Mouse (Mus musculus) midbrain, postnatal 0 days (tissue): Measurements from ENCODE around the gene Thsd4. TPM values are rescaled to one million over a fixed set of nuclear protein-coding genes. Genes with fewer than 3 reads are reported as not detected.

Experiments used
- ATAC-seq: fragments of 200-750 bp; cut with Nextera tagmentation; 2 replicates; pipeline ENCODE4 v1.8.0; 2017; ENCODE audit warnings: moderate number of reproducible peaks, mild to moderate bottlenecking, moderate TSS enrichment, moderate library complexity; ENCODE audit not compliant: low FRiP score
- DNase-seq: peaks from one replicate; pipeline ENCODE4 v3.0.0-alpha.2; 2015; ENCODE audit warnings: low spot score
- H3K27ac ChIP-seq: fragments of 300-500 bp; sonication (generic); 2 replicates; pipeline ENCODE4 v1.5.1; 2014; ENCODE audit warnings: low read depth, mild to moderate bottlenecking, low read length, mixed read lengths
- H3K27me3 ChIP-seq: fragments of 300-500 bp; sonication (generic); 2 replicates; pipeline ENCODE4 v1.6.1; 2014; ENCODE audit warnings: low read length, control low read depth, mixed read lengths; ENCODE audit not compliant: insufficient read depth
- H3K36me3 ChIP-seq: fragments of 300-500 bp; sonication (generic); 2 replicates; pipeline ENCODE4 v1.6.1; 2014; ENCODE audit warnings: low read length, control low read depth, mixed read lengths; ENCODE audit not compliant: insufficient read depth
- H3K4me1 ChIP-seq: fragments of 300-500 bp; sonication (generic); 2 replicates; pipeline ENCODE4 v1.6.1; 2014; ENCODE audit warnings: mild to moderate bottlenecking, control low read depth, antibody characterized with exemption, low read length, mixed read lengths; ENCODE audit not compliant: insufficient read depth
- H3K4me2 ChIP-seq: fragments of 300-500 bp; sonication (generic); 2 replicates; pipeline ENCODE4 v1.6.1; 2014; ENCODE audit warnings: low read depth, mild to moderate bottlenecking, low read length, mixed read lengths; ENCODE audit not compliant: poor library complexity, severe bottlenecking
- H3K4me3 ChIP-seq: fragments of 300-500 bp; sonication (generic); 2 replicates; pipeline ENCODE4 v1.5.1; 2014; ENCODE audit warnings: low read depth, mild to moderate bottlenecking, low read length, moderate library complexity
- H3K9ac ChIP-seq: fragments of 300-500 bp; sonication (generic); replicated peaks from 2 replicates; pipeline ENCODE4 v1.6.1; 2014; ENCODE audit warnings: mild to moderate bottlenecking, low read length, moderate library complexity, mixed read lengths; ENCODE audit not compliant: poor library complexity, severe bottlenecking
- H3K9me3 ChIP-seq: fragments of 300-500 bp; sonication (generic); 2 replicates; pipeline ENCODE4 v1.6.1; 2016; ENCODE audit warnings: low read length, control low read depth
- CTCF ChIP-seq: IDR thresholded peaks from 2 replicates; pipeline ENCODE4 v1.5.1; 2016; ENCODE audit warnings: antibody characterized with exemption, mild to moderate bottlenecking
- WGBS: fragments of 180-500 bp; shearing (Covaris S2); extraction: QIAGEN DNeasy Blood & Tissue Kit; methylation state at CpG from one replicate; pipeline ENCODE4 v1.1.7; 2014; 5-methylcytosine and 5-hydroxymethylcytosine counted together
- polyA plus RNA-seq: library from polyadenylated mRNA; unstranded; fragments of >200 nt; fragmentation: Nextera tagmentation; extraction: Ambion mirVana; gene quantifications from 2 replicates; pipeline ENCODE4 v1.2.1, GENCODE M21; 2015
- total RNA-seq: library from RNA; depleted of rRNA; stranded (reverse); fragments of >200 nt; gene quantifications from 2 replicates; pipeline ENCODE4 v1.2.3, GENCODE M21; 2014

Thsd4 gene
- total and polyA plus RNA-seq, 2 experiments from 2014 or later: 4.8 to 23.6 TPM

GRCm38 (mm10) chr9:60151897-60152627 lies 369.8 kb downstream of the Thsd4 start:
- 92% methylated on average over 11 of the region's 11 CpGs for WGBS

DNA sequence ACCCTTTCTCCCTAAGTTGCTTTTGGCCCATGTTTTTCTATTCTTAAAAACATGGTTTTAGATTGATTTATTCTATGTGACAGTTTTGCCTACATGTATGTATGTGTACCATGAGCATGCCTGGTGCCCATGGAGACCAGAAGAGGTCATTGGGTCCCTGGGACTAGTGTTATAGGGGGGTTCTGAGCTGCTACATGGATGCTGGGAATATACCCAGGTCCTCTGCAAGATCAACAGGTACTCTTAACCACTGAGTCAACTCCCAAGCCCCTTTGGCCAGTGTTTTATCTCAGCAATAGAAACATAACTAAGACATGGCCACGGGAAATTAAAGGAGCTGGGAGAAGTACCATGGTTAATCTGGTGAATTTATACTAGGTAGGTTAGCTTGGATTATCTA lies 371.3 kb downstream of the Thsd4 start:
- Histone ChIP-seq H3K9ac (no peak overlapping the region), H3K4me1 (peaks cover 4% of the 10 kb centered on the region; the same call in 1 of the 2 replicates), H3K4me2 (no peak overlapping the region), H3K9me3 (no peaks in the 10 kb centered on the region), H3K27ac (no peak overlapping the region), H3K27me3 (no peaks in the 10 kb centered on the region), H3K4me3 (no peak overlapping the region), H3K36me3 (no peaks in the 10 kb centered on the region)
- WGBS: 89% methylated on average over 1 of the region's 1 CpGs
- ATAC-seq (no peak), DNase-seq (no peak)
- TF ChIP-seq CTCF: no peak

More at GRCm38 (mm10) chr9:60151897-60152627, 369.8 kb downstream of the Thsd4 start:
- DNase-seq (no peak), ATAC-seq (no peak)
- Histone ChIP-seq H3K4me2 (no peak overlapping the region), H3K4me1 (peaks cover 4% of the 10 kb centered on the region; the same call in 1 of the 2 replicates), H3K9ac (no peak overlapping the region), H3K9me3 (no peaks in the 10 kb centered on the region), H3K36me3 (no peaks in the 10 kb centered on the region), H3K27ac (no peak overlapping the region), H3K4me3 (no peak overlapping the region), H3K27me3 (no peaks in the 10 kb centered on the region)
- no peak for TF ChIP-seq CTCF

DNA sequence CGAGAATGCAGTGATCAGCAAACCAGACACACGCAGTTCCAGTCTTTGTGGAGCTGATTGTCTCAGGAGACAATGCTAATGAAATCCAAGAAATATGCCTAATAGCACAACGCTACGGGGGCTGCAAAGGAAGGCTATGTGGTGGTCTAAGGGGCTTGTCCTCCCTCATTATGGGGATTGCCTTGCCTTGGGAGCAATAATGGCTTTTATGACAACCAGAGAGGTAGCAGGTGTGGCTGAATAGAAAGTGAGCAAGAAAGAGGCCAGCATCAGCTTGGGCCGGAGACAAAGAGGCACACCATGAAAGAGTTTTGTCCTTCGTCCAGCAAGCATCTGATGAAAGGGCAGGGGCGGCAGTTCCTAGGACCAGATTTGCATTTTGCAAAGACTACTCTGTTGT lies 372.9 kb downstream of the Thsd4 start:
- no peaks in the 10 kb centered on the region for H3K27me3 ChIP-seq
- H3K27ac ChIP-seq: no peak overlapping the region
- WGBS: 12% methylated on average over 7 of the region's 7 CpGs
- H3K4me2 ChIP-seq: no peak overlapping the region
- no peaks in the 10 kb centered on the region for H3K9me3 ChIP-seq
- H3K4me1 ChIP-seq: peaks cover 4% of the 10 kb centered on the region; the same call in 1 of the 2 replicates
- H3K4me3 ChIP-seq: no peak overlapping the region
- ATAC-seq (no peak), DNase-seq (no peak)
- H3K36me3 ChIP-seq: no peaks in the 10 kb centered on the region
- peak overlapping the region; percentile 39; the same call in 1 of the 2 replicates for H3K9ac ChIP-seq
- no peak for TF ChIP-seq CTCF

DNA sequence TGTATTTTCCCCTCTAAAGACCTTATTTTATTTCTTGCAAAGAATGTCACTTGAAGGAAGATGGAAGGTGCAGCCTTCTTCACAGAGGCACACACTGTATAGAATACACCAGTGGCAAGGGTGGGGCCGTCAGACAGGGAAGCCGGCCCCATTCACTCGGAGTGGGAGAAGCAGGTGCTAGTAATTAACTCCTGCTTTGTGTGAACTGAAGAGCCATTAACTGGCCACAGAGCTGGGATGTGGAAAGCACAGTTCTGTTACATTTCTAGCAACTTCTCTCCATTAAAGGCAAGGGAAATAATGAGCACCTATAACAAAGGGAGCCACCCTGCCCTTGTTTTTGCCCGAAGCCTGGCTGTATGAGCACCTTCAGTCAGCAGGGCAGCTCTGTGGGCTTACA lies 374.4 kb downstream of the Thsd4 start:
- WGBS: 54% methylated on average over 4 of the region's 4 CpGs

GRCm38 (mm10) chr9:60143816-60144215 lies 378.0 kb downstream of the Thsd4 start:
- no peaks in the 10 kb centered on the region; the same call in 1 of the 2 replicates for H3K27me3 ChIP-seq
- DNase-seq (no peak), ATAC-seq (no peak)
- no peak for TF ChIP-seq CTCF
- no peak overlapping the region for H3K27ac ChIP-seq
- no peak overlapping the region for H3K4me2 ChIP-seq
- no peaks in the 10 kb centered on the region for H3K36me3 ChIP-seq
- no peak overlapping the region for H3K9ac ChIP-seq
- H3K4me1 ChIP-seq: peaks cover 5% of the 10 kb centered on the region; the same call in 1 of the 2 replicates
- WGBS: 96% methylated on average over 6 of the region's 6 CpGs
- no peak overlapping the region for H3K4me3 ChIP-seq
- H3K9me3 ChIP-seq: no peaks in the 10 kb centered on the region

More for the DNA sequence above, 374.4 kb downstream of the Thsd4 start:
- Histone ChIP-seq H3K4me3 (no peak overlapping the region), H3K4me2 (no peak overlapping the region), H3K27me3 (no peaks in the 10 kb centered on the region; the same call in 1 of the 2 replicates), H3K27ac (no peak overlapping the region), H3K4me1 (peaks cover 4% of the 10 kb centered on the region; the same call in 1 of the 2 replicates), H3K36me3 (no peaks in the 10 kb centered on the region), H3K9me3 (no peaks in the 10 kb centered on the region), H3K9ac (no peak overlapping the region)
- no peak for DNase-seq
- ATAC-seq: no peak
- TF ChIP-seq CTCF: no peak

DNA sequence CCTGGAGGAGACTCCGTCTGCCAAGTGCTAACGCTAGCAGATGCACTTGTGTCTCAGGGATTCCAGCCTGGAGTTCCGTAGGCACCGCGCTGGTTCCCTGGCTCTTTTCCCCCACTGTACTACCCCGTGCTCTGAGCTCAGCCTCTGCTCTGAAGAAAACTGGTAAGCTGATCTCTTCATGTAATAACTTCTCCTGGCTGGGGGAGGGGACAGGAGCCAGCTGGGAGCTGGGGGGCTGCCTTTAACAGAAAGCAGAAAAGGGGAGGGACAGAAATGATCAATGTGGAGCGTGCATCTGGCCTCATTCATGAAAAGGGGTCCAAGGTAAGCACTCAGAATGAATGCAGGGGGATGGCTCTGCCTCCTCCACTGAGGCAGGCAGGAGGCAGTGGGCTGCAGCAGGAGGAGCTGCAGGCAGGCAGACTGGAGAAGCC lies 380.7 kb downstream of the Thsd4 start:
- H3K9ac ChIP-seq: no peak overlapping the region
- ATAC-seq (no peak), DNase-seq (peak; percentile 24)
- 17% methylated on average over 7 of the region's 7 CpGs for WGBS
- H3K4me3 ChIP-seq: no peak overlapping the region
- H3K4me1 ChIP-seq: peaks cover 5% of the 10 kb centered on the region; the same call in 1 of the 2 replicates
- no peaks in the 10 kb centered on the region for H3K9me3 ChIP-seq
- H3K36me3 ChIP-seq: no peaks in the 10 kb centered on the region
- no peak overlapping the region for H3K27ac ChIP-seq
- no peak for TF ChIP-seq CTCF
- peak overlapping the region; percentile 15 for H3K4me2 ChIP-seq
- no peaks in the 10 kb centered on the region; the same call in 1 of the 2 replicates for H3K27me3 ChIP-seq
